Mouse (Mus musculus) lung, adult 2 months (tissue): ENCODE results near the gene 1600014C23Rik. TPM values are rescaled to one million over a fixed set of nuclear protein-coding genes. Genes with fewer than 3 reads are reported as not detected.
A peak's percentile ranks its signal among the peaks of the same experiment; 100 is the strongest.

ENCODE experiments used
- DNase-seq: peaks from one replicate; pipeline ENCODE4 v3.0.0; 2022
- H3K4me1 ChIP-seq: fragments of 200-500 bp; 2 replicates; pipeline ENCODE4 v1.6.1; 2011; ENCODE audit warnings: low read length; ENCODE audit not compliant: control insufficient read depth, insufficient read depth
- H3K4me3 ChIP-seq: fragments of 200-500 bp; replicated peaks from 2 replicates; pipeline ENCODE3; 2011; ENCODE audit warnings: low read depth, mild to moderate bottlenecking, control low read depth, low read length; ENCODE audit errors: extremely low read depth
- CTCF ChIP-seq: fragments of 200-500 bp; IDR thresholded peaks from 2 replicates; pipeline ENCODE4 v1.5.1; 2011; ENCODE audit warnings: mild to moderate bottlenecking, low read length, control low read depth; ENCODE audit not compliant: insufficient read depth
- POLR2A ChIP-seq: fragments of 200-500 bp; IDR thresholded peaks from 2 replicates; pipeline ENCODE4 v1.6.1; 2011; ENCODE audit warnings: low read depth, mild to moderate bottlenecking, control low read depth, low read length, borderline replicate concordance; ENCODE audit errors: extremely low read depth
- WGBS: fragments of 180-500 bp; shearing (Covaris S2); methylation state at CpG from one replicate; pipeline ENCODE4 v1.1.7; 2018; 5-methylcytosine and 5-hydroxymethylcytosine counted together
- polyA plus RNA-seq: library from polyadenylated mRNA; depleted of rRNA; stranded (reverse); fragments of >200 nt; gene quantifications from 2 replicates; pipeline ENCODE4 v1.2.3, GENCODE M21; 2012

The 1600014C23Rik gene
- polyA plus RNA-seq, 1 experiment: not detected

- peak; percentile 85 for DNase-seq
- H3K4me3 ChIP-seq: no peak overlapping the region
- peaks cover 11% of the 10 kb centered on the region for H3K4me1 ChIP-seq
- TF ChIP-seq POLR2A (no peak), CTCF (peak; percentile 89)
- WGBS: 28% methylated on average over 9 of the region's 9 CpGs
Observed at GRCm38 (mm10) chr17:45731172-45731864, 2.3 kb downstream of the 1600014C23Rik start.

- DNase-seq: no peak
- no peak for TF ChIP-seq POLR2A
- TF ChIP-seq CTCF: no peak
- Histone ChIP-seq H3K4me1 (peaks cover 6% of the 10 kb centered on the region), H3K4me3 (no peak overlapping the region)
- 87% methylated on average over 4 of the region's 4 CpGs for WGBS
Observed at GRCm38 (mm10) chr17:45730696-45731095, 2.9 kb downstream of the 1600014C23Rik start.

GRCm38 (mm10) chr17:45729387-45729786 is 4.3 kb downstream of the 1600014C23Rik start:
- no peak for DNase-seq
- TF ChIP-seq POLR2A (no peak), CTCF (no peak)
- Histone ChIP-seq H3K4me3 (no peak overlapping the region), H3K4me1 (no peaks in the 10 kb centered on the region)
- 51% methylated on average over 10 of the region's 10 CpGs for WGBS

- no peak for TF ChIP-seq POLR2A
- no peak for TF ChIP-seq CTCF
- no peak overlapping the region for H3K4me3 ChIP-seq
- no peak for DNase-seq
- WGBS: 78% methylated on average over 8 of the region's 8 CpGs
- H3K4me1 ChIP-seq: peaks cover 4% of the 10 kb centered on the region
Observed at GRCm38 (mm10) chr17:45727983-45728723, 5.5 kb downstream of the 1600014C23Rik start.

- peaks cover 4% of the 10 kb centered on the region for H3K4me1 ChIP-seq
- TF ChIP-seq POLR2A (no peak), CTCF (no peak)
- 80% methylated on average over 2 of the region's 2 CpGs for WGBS
- H3K4me3 ChIP-seq: no peak overlapping the region
- DNase-seq: no peak
Observed at GRCm38 (mm10) chr17:45727481-45727880, 6.2 kb downstream of the 1600014C23Rik start.

GRCm38 (mm10) chr17:45726249-45726648 is 7.4 kb downstream of the 1600014C23Rik start:
- peak; percentile 32 for DNase-seq
- Histone ChIP-seq H3K4me3 (no peak overlapping the region), H3K4me1 (peaks cover 4% of the 10 kb centered on the region)
- TF ChIP-seq CTCF: no peak
- TF ChIP-seq POLR2A: no peak
- 45% methylated on average over 7 of the region's 7 CpGs for WGBS

GRCm38 (mm10) chr17:45724574-45724921 is 9.1 kb downstream of the 1600014C23Rik start:
- WGBS: 89% methylated on average over 10 of the region's 10 CpGs
- DNase-seq: no peak
- peaks cover 4% of the 10 kb centered on the region for H3K4me1 ChIP-seq
- H3K4me3 ChIP-seq: no peak overlapping the region
- TF ChIP-seq CTCF: no peak

GRCm38 (mm10) chr17:45723732-45724573 is 9.7 kb downstream of the 1600014C23Rik start:
- TF ChIP-seq CTCF (peak; percentile 99), POLR2A (no peak)
- Histone ChIP-seq H3K4me3 (peak overlapping the region; percentile 74), H3K4me1 (peaks cover 4% of the 10 kb centered on the region)
- 4% methylated on average over 25 of the region's 25 CpGs for WGBS
- peak; percentile 85 for DNase-seq

- 4% methylated on average over 10 of the region's 10 CpGs for WGBS
- H3K4me3 ChIP-seq: no peak overlapping the region
- TF ChIP-seq CTCF (peak; percentile 81), POLR2A (no peak)
- peak; percentile 63 for DNase-seq
- no peaks in the 10 kb centered on the region for H3K4me1 ChIP-seq
Observed at GRCm38 (mm10) chr17:45718323-45718722, 15.3 kb downstream of the 1600014C23Rik start.

GRCm38 (mm10) chr17:45711525-45711924 is 22.1 kb downstream of the 1600014C23Rik start:
- WGBS: 21% methylated on average over 3 of the region's 3 CpGs
- no peak for DNase-seq
- Histone ChIP-seq H3K4me3 (no peak overlapping the region), H3K4me1 (no peaks in the 10 kb centered on the region)
- no peak for TF ChIP-seq CTCF
- TF ChIP-seq POLR2A: no peak
